Mouse (Mus musculus) small intestine, adult 2 months (tissue): ENCODE data around the gene Cnnm1. TPM values are rescaled to one million over a fixed set of nuclear protein-coding genes. Genes with fewer than 3 reads are reported as not detected.
"Not testable (repeated sequence)": the region's sequence is repeated elsewhere in the genome, so short reads cannot be mapped to it uniquely, and the experiment has no call there.

Source experiments
- H3K27ac ChIP-seq: fragments of 200-500 bp; 2 replicates; pipeline ENCODE4 v1.5.1; 2012; ENCODE audit warnings: low read depth, low read length, control low read depth, inconsistent platforms; ENCODE audit not compliant: insufficient read depth
- H3K27me3 ChIP-seq: fragments of 200-500 bp; 2 replicates; pipeline ENCODE4 v1.6.1; 2012; ENCODE audit warnings: mild to moderate bottlenecking, moderate library complexity, low read length, inconsistent platforms; ENCODE audit not compliant: control insufficient read depth, insufficient read depth
- H3K36me3 ChIP-seq: fragments of 200-500 bp; 2 replicates; pipeline ENCODE4 v1.6.1; 2012; ENCODE audit warnings: mild to moderate bottlenecking, low read length, control low read depth, inconsistent platforms; ENCODE audit not compliant: control insufficient read depth, insufficient read depth
- H3K4me1 ChIP-seq: fragments of 200-500 bp; 2 replicates; pipeline ENCODE4 v1.6.1; 2012; ENCODE audit warnings: low read length, inconsistent platforms, mixed read lengths; ENCODE audit not compliant: control insufficient read depth, insufficient read depth, insufficient read length
- H3K4me3 ChIP-seq: fragments of 200-500 bp; 2 replicates; pipeline ENCODE4 v1.5.1; 2012; ENCODE audit warnings: low read depth, mild to moderate bottlenecking, control low read depth, inconsistent platforms, low read length, moderate library complexity
- CTCF ChIP-seq: fragments of 200-500 bp; IDR thresholded peaks from 2 replicates; pipeline ENCODE4 v1.5.1; 2012; ENCODE audit warnings: low read depth, mild to moderate bottlenecking, control low read depth, inconsistent platforms, low read length, moderate library complexity, mixed read lengths; ENCODE audit not compliant: insufficient replicate concordance, insufficient read length; ENCODE audit errors: extremely low read depth
- POLR2A ChIP-seq: fragments of 200-500 bp; IDR thresholded peaks from 2 replicates; pipeline ENCODE4 v1.6.1; 2012; ENCODE audit warnings: low read depth, mild to moderate bottlenecking, control low read depth, inconsistent platforms, low read length, moderate library complexity
- WGBS: fragments of 180-500 bp; shearing (Covaris S2); methylation state at CpG from one replicate; pipeline ENCODE4 v1.1.7; 2018; 5-methylcytosine and 5-hydroxymethylcytosine counted together
- polyA plus RNA-seq: library from polyadenylated mRNA; depleted of rRNA; stranded (reverse); fragments of >200 nt; gene quantifications from 2 replicates; pipeline ENCODE4 v1.2.3, GENCODE M21; 2012

Gene Cnnm1
- polyA plus RNA-seq, 1 experiment: 0.55 TPM

DNA sequence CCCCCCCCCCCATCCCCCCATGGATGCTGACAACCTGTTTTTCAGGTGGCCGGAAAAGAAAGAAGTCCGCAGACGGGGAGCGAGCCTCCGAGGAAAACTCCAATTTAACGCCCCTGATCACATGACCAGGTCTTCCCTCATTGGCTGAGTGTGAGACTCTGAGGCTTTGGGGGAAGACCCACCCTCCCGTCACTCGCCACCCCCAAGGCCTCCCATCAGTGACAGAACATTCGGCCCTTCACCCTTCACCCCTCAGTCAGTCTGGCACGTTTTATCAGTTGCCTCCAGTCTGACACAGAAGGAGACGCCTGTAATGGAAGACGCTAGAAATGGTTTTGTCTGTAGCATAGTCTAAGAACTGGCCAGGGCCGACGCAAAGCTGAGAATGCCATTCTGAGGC is 54.7 kb downstream of the Cnnm1 start:
- Histone ChIP-seq H3K4me3 (no peak overlapping the region), H3K27ac (no peak overlapping the region), H3K4me1 (peaks cover 11% of the 10 kb centered on the region), H3K27me3 (no peaks in the 10 kb centered on the region), H3K36me3 (peaks cover 6% of the 10 kb centered on the region)
- TF ChIP-seq CTCF (no peak), POLR2A (no peak)
- WGBS: 61% methylated on average over 14 of the region's 14 CpGs

DNA sequence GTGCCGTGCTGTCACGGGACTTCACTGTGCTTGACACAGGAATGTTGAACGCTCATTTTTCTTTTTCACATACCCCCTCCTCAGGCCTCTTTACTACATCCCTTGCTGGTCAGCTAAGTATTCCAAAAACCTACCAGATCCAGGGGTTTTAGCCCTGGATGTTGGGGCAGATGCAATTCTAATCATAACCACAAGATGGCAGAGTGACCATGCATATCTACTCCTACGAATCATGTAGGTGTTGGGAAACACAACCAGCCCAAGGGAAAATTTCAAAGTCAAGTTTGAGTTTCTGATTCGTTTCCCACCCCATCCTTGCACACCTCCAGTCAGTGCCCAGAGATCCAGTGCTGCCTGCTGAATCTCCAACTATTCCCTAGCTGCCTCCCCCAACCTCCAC is 55.6 kb downstream of the Cnnm1 start:
- Histone ChIP-seq H3K27ac (no peak overlapping the region), H3K27me3 (no peaks in the 10 kb centered on the region), H3K4me1 (peaks cover 11% of the 10 kb centered on the region), H3K4me3 (no peak overlapping the region), H3K36me3 (peaks cover 15% of the 10 kb centered on the region)
- TF ChIP-seq POLR2A (no peak), CTCF (no peak)
- 22% methylated on average over 5 of the region's 5 CpGs for WGBS

- peaks cover 11% of the 10 kb centered on the region for H3K4me1 ChIP-seq
- 85% methylated on average over 7 of the region's 7 CpGs for WGBS
- TF ChIP-seq POLR2A (no peak), CTCF (no peak)
Observed at GRCm38 (mm10) chr19:43497440-43497839, 57.2 kb downstream of the Cnnm1 start.

GRCm38 (mm10) chr19:43498874-43499273 is 58.6 kb downstream of the Cnnm1 start:
- TF ChIP-seq CTCF (no peak), POLR2A (no peak)
- H3K4me1 ChIP-seq: peaks cover 15% of the 10 kb centered on the region
- WGBS: 63% methylated on average over 7 of the region's 7 CpGs
- H3K27me3 ChIP-seq: no peaks in the 10 kb centered on the region
- H3K36me3 ChIP-seq: peaks cover 36% of the 10 kb centered on the region
- peak overlapping the region; percentile 25; the same call in 1 of the 2 replicates for H3K27ac ChIP-seq
- no peak overlapping the region for H3K4me3 ChIP-seq

More at GRCm38 (mm10) chr19:43497440-43497839, 57.2 kb downstream of the Cnnm1 start:
- no peak overlapping the region for H3K4me3 ChIP-seq
- H3K27me3 ChIP-seq: no peaks in the 10 kb centered on the region
- no peak overlapping the region for H3K27ac ChIP-seq
- H3K36me3 ChIP-seq: peaks cover 26% of the 10 kb centered on the region

- peaks cover 10% of the 10 kb centered on the region; the same call in 1 of the 2 replicates for H3K4me1 ChIP-seq
- peak overlapping the region; percentile 9; the same call in 1 of the 2 replicates for H3K27ac ChIP-seq
- TF ChIP-seq CTCF (no peak), POLR2A (no peak)
- peaks cover 63% of the 10 kb centered on the region for H3K36me3 ChIP-seq
- WGBS: 36% methylated on average over 11 of the region's 11 CpGs
- H3K4me3 ChIP-seq: no peak overlapping the region
- no peaks in the 10 kb centered on the region for H3K27me3 ChIP-seq
Observed at GRCm38 (mm10) chr19:43502630-43503029, 62.4 kb downstream of the Cnnm1 start.

DNA sequence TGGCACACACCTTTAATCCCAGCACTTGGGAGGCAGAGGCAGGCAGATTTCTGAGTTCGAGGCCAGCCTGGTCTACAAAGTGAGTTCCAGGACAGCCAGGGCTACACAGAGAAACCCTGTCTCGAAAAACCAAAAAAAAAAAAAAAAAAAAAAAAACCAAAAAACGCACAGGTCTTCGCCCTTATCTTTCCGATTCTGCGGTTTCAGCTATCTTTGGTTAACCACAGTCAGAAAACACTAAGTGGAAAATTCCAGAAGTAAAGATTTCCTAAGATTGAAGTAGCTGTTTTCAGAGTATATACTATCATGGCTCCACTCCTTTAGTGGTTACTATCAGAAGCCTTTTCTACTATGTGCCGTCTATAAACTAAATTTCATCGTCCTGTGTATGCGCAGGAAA is 63.4 kb downstream of the Cnnm1 start:
- WGBS: 95% methylated on average over 8 of the region's 9 CpGs
- H3K36me3 ChIP-seq: peaks cover 69% of the 10 kb centered on the region
- H3K27ac ChIP-seq, H3K4me3 ChIP-seq, H3K27me3 ChIP-seq, H3K4me1 ChIP-seq: not testable (repeated sequence)

GRCm38 (mm10) chr19:43505441-43505840 is 65.2 kb downstream of the Cnnm1 start:
- Histone ChIP-seq H3K4me3 (no peak overlapping the region), H3K36me3 (peaks cover 72% of the 10 kb centered on the region), H3K27ac (no peak overlapping the region), H3K4me1 (peaks cover 7% of the 10 kb centered on the region; the same call in 1 of the 2 replicates), H3K27me3 (no peaks in the 10 kb centered on the region)
- TF ChIP-seq CTCF: no peak
- 90% methylated on average over 12 of the region's 12 CpGs for WGBS
